Mouse (Mus musculus): ENCODE measurements at regions not wholly inside any gene's neighbourhood (a gene's known extent, or its start where the extent isn't known, plus 50 kb on each side); places are given as distances from the start of the nearest gene placed in this dataset.
"Not testable (repeated sequence)": the region's sequence is repeated elsewhere in the genome, so short reads cannot be mapped to it uniquely, and the experiment has no call there.

DNA sequence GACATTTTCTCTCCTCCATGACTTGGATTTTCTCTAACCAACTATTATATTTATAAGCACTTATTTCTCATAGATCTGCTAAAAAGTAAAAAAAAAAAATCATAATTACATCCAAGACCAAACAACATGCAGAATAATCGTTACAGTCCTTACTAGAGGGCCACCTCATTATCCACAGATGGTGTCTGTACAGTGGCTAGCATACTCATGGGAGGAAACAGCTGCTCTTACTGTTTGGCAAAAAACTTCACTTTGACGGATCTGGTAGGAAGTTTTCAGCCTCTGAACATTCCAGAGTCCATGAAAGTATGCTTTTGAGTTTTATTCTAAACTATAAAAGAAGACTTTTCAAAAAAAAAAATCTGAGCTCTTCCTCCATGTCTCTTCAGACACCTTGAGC, 159.1 kb upstream of the Gm10306 start:
- no peak for DNase-seq (ENCODE audit: low spot score)

- no peak for DNase-seq (ENCODE audit: low spot score)
Observed at GRCm38 (mm10) chr4:94406922-94407321, 149.4 kb upstream of the Gm10306 start.

DNA sequence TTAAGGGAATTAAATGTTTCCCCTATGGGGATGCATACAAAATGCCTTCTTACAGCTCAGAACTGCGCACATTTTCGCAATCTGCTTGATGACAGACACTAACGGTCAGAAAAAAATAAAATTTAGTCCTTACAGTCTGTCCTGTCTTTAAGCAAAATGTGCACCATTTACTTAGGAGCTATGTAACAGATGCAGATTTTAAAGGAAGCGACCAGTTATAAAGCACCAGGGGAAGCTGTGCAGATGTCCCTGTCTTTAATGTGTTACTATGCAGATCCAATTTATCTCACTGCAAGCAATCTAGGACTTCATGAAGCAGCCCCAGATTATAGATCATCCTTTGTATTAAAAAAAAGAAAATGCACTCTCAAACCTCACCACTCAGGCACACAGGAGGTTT, 148.8 kb upstream of the Gm10306 start:
- no peak for DNase-seq (ENCODE audit: low spot score)

DNA sequence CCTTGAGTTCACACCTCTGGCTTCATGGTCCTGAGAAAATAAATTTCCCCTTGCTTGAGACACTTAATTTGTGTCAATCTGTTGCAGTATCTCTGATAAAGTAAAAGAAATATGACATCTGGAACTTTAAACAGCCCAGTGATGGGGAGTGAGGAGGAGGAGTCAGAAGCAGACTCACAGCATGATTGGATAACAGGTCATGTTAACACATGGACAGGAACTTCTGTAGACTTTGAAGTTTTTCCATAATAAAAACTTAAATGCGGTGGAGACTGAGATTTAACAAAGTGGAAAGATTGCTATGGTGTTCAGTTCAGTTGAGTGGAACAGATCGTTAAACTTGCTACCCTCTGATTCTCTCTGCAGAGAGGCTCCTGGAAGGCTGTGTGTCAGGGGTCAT, 143.7 kb upstream of the Gm10306 start:
- DNase-seq (ENCODE audit: low spot score) = no peak

DNA sequence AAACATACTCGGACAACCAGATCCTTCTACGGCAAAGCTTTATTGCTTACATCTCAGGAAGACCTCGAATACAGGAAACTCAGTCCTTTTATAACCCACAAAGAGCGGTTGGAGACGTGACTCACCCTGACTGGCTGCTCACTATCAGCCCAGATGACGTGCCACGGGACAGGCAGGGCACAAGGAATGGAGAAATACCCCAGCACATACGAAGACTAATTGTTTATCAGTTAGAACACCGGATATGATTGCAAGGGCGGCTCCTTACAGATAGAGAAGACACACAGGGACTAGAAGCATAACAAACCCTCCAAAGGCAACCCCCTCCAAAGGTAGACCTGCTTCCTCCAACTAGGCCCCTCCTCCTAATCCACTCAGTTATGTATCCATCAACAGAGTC, 130.8 kb upstream of the Gm10306 start:
- DNase-seq (ENCODE audit: low spot score) = not testable (repeated sequence)

DNA sequence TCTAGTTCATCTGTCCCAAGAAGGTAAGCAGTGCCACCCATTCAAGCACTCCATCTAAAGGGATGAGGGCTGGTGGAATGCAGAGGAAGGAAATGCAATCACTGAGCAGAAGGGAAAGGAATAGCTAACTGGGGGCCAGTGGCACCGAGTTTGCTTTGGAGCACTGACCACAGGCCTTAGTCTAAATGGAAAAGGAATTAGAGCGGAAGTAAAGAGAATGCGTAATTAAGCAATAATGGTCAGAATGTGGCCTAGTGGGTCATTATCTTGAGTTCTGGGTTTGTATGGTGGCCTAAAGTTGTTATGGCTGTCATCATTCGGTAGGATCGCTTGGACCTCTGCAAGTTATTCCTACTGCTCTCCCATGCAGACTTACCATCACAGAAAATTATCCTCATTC, 128.8 kb upstream of the Gm10306 start:
- DNase-seq (ENCODE audit: low spot score) = no peak

DNA sequence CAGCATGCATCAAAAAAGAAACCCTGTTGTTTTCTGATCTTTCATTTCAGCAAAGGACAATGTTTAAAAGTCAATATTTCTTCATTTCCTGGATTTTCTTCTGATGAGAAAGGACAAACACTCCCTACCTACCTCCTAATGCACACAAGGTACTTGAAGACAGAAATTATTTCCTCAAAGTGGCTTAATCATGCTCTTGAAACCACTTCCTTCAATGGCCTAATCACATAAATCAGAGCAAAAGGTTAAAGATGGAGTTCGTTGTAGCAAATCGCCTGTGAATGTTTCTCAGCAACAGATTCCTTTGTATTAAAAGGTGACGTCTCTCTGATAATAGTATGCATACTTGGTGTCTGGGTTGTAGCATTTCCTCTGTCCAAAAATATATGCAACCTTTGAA, 124.3 kb upstream of the Gm10306 start:
- DNase-seq (ENCODE audit: low spot score) = no peak

DNA sequence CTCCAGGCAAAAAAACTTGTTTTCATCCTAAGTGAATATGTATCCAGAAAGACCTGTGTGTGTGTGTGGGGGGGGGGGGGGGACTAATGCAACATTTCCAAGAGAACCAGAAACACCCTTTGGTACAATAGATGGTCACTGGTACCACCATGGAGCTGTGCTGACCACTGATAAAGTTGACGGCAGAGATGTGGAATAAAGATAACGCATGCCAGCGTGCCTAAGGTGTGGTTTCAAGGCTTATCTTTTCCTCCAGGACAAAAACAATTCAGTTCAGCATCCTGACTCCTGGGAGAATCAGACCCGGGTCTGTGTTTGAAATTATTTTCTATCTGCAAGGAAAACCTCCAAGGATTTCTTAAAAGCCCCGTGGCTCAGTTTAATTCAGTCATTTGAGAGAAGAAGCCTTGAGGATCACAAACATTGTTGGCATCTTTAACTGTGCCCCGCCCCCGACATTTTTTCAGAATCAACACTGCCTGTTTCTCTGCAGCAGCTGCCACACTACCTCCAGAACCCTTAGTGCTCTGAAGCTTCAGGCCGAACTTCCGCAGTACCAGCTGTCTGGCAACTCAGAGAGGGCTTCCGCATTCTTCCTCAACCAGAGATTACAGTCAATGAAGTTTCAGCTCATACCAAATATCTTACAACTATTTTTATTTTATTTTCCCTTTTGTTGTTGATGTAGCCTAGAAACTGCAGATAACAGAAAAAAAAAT, 118.5 kb upstream of the Gm10306 start:
- peak; percentile 31 for DNase-seq (ENCODE audit: low spot score)

- no peak for DNase-seq (ENCODE audit: low spot score)
Observed at GRCm38 (mm10) chr4:94439159-94439836, 117.0 kb upstream of the Gm10306 start.

DNA sequence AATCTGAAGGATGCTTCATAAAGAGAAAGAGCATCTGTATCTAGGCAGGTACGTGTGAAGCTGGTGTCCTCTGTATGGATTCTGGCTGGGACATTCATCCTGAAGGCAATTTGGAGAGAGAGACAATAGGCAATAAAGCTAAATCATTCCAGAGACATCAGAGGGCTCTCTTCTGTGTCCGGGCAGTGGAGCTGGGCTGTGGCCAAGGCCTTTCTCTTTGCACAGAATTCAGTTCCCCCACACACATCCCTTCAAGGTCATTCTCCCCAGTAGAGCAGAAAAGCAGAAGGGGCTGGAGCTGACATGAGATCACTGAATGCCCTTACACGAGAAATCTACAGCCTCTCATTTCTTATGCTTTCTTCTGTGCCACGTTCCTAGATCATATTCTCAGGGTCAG, 109.7 kb upstream of the Gm10306 start:
- peak; percentile 57 for DNase-seq (ENCODE audit: low spot score)
